Mouse (Mus musculus): Measurements from ENCODE around the gene Stk38.

DNA sequence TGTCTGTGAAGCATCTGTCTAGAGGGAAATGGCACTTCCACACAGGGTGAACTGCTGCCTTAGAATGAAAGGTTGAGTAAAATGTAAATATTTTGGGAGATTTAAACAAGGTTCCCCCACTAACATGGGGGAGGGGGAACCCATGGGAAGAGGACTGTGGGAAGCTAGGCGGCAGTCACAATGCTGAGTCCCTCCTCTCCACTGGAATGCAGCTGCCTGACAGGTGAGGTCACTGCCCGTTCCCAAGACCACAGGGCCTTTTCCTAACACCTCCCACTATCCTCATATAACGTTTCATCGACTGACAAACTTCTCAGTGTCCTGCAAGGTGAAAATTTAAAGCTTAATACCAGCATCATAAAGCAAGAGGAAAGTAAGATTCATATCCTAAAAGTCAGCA lies 25.2 kb downstream of the Stk38 start:
- TF ChIP-seq POLR2A (IDR thresholded peaks at IDR 0.05; ENCODE audit: control insufficient read depth, extremely low read depth, insufficient read depth, low read length, poor library complexity) (no peak), CTCF (IDR thresholded peaks at IDR 0.05; ENCODE audit: borderline replicate concordance, control insufficient read depth, extremely low read depth, insufficient read depth, low read length, poor library complexity) (no peak)

Data from thymus, adult 2 months (tissue).